Mouse (Mus musculus): Measurements from ENCODE around the gene Tmem200c.
A peak's percentile ranks its signal among the peaks of the same experiment; 100 is the strongest.

GRCm38 (mm10) chr17:68841097-68841891 lies 14.9 kb downstream of the Tmem200c start:
- no peak for TF ChIP-seq POLR2A (IDR thresholded peaks at IDR 0.05; ENCODE audit: extremely low read depth, insufficient read depth, low read length)
- peak; percentile 32; the same call in 1 of the 2 replicates for TF ChIP-seq CTCF (IDR thresholded peaks at IDR 0.05; ENCODE audit: low read depth, low read length)

All from liver, adult 2 months (tissue).